Mouse (Mus musculus): ENCODE data around the gene Zfp709.
"Not testable (repeated sequence)": the region's sequence is repeated elsewhere in the genome, so short reads cannot be mapped to it uniquely, and the experiment has no call there.

Gene Zfp709

GRCm38 (mm10) chr8:71925791-71926190 is 44.0 kb downstream of the Zfp709 start:
- no peak for DNase-seq (ENCODE audit: low read depth, low spot score)

- DNase-seq (ENCODE audit: low read depth, low spot score): no peak
These were observed 44.7 kb downstream of the Zfp709 start for GRCm38 (mm10) chr8:71926551-71926950.

GRCm38 (mm10) chr8:71927779-71928178 is 46.0 kb downstream of the Zfp709 start:
- no peak for DNase-seq (ENCODE audit: low read depth, low spot score)

- DNase-seq (ENCODE audit: low read depth, low spot score): not testable (repeated sequence)
These were observed 56.2 kb downstream of the Zfp709 start for GRCm38 (mm10) chr8:71938037-71938436.

- no peak for DNase-seq (ENCODE audit: low read depth, low spot score)
These were observed 58.7 kb downstream of the Zfp709 start for GRCm38 (mm10) chr8:71940293-71941208.

GRCm38 (mm10) chr8:71941776-71942175 is 60.0 kb downstream of the Zfp709 start:
- no peak for DNase-seq (ENCODE audit: low read depth, low spot score)
